Mouse (Mus musculus) lung, postnatal 0 days (tissue): ENCODE measurements around the gene Col5a3. TPM values are rescaled to one million over a fixed set of nuclear protein-coding genes. Genes with fewer than 3 reads are reported as not detected.

Experiments used
- ATAC-seq: fragments of 200-750 bp; cut with Nextera tagmentation; 2 replicates; pipeline ENCODE4 v1.8.0; 2017; ENCODE audit warnings: moderate library complexity
- DNase-seq: peaks from one replicate; pipeline ENCODE4 v3.0.0-alpha.2; 2016; ENCODE audit warnings: low spot score
- H3K27ac ChIP-seq: fragments of 300-500 bp; sonication (generic); 2 replicates; pipeline ENCODE4 v1.5.1; 2014; ENCODE audit warnings: antibody characterized with exemption, mild to moderate bottlenecking, low read length, mixed read lengths
- H3K27me3 ChIP-seq: fragments of 300-500 bp; sonication (generic); replicated peaks from 2 replicates; pipeline ENCODE4 v1.6.1; 2014; ENCODE audit warnings: low read length, mixed read lengths; ENCODE audit not compliant: insufficient read depth
- H3K36me3 ChIP-seq: fragments of 300-500 bp; sonication (generic); 2 replicates; pipeline ENCODE4 v1.6.1; 2014; ENCODE audit warnings: low read length, mixed read lengths; ENCODE audit not compliant: insufficient read depth
- H3K4me1 ChIP-seq: fragments of 300-500 bp; sonication (generic); 2 replicates; pipeline ENCODE4 v1.6.1; 2014; ENCODE audit warnings: antibody characterized with exemption, low read depth, low read length, mixed read lengths; ENCODE audit not compliant: insufficient read depth
- H3K4me2 ChIP-seq: fragments of 300-500 bp; sonication (generic); replicated peaks from 2 replicates; pipeline ENCODE4 v1.6.1; 2014; ENCODE audit warnings: low read depth, mild to moderate bottlenecking, low read length, moderate library complexity, mixed read lengths
- H3K4me3 ChIP-seq: fragments of 300-500 bp; sonication (generic); 2 replicates; pipeline ENCODE4 v1.5.1; 2014; ENCODE audit warnings: low read depth, low read length
- H3K9ac ChIP-seq: fragments of 300-500 bp; sonication (generic); replicated peaks from 2 replicates; pipeline ENCODE4 v1.6.1; 2014; ENCODE audit warnings: low read depth, mild to moderate bottlenecking
- H3K9me3 ChIP-seq: fragments of 300-500 bp; sonication (generic); 2 replicates; pipeline ENCODE4 v1.6.1; 2016; ENCODE audit warnings: low read length, mixed read lengths
- CTCF ChIP-seq: IDR thresholded peaks from 2 replicates; pipeline ENCODE4 v1.5.1; 2016; ENCODE audit warnings: antibody characterized with exemption, mild to moderate bottlenecking
- EP300 ChIP-seq: IDR thresholded peaks from 2 replicates; pipeline ENCODE4 v1.6.1; 2016; ENCODE audit warnings: antibody characterized with exemption, mild to moderate bottlenecking, control low read depth
- WGBS: fragments of 180-500 bp; shearing (Covaris S2); extraction: QIAGEN DNeasy Blood & Tissue Kit; methylation state at CpG from one replicate; pipeline ENCODE4 v1.1.7; 2014; 5-methylcytosine and 5-hydroxymethylcytosine counted together
- polyA plus RNA-seq: library from polyadenylated mRNA; unstranded; fragments of >200 nt; fragmentation: Nextera tagmentation; extraction: Ambion mirVana; gene quantifications from 2 replicates; pipeline ENCODE4 v1.2.1, GENCODE M21; 2015

Gene Col5a3
- polyA plus RNA-seq, 1 experiment from 2014 or later = 0.44 TPM

DNA sequence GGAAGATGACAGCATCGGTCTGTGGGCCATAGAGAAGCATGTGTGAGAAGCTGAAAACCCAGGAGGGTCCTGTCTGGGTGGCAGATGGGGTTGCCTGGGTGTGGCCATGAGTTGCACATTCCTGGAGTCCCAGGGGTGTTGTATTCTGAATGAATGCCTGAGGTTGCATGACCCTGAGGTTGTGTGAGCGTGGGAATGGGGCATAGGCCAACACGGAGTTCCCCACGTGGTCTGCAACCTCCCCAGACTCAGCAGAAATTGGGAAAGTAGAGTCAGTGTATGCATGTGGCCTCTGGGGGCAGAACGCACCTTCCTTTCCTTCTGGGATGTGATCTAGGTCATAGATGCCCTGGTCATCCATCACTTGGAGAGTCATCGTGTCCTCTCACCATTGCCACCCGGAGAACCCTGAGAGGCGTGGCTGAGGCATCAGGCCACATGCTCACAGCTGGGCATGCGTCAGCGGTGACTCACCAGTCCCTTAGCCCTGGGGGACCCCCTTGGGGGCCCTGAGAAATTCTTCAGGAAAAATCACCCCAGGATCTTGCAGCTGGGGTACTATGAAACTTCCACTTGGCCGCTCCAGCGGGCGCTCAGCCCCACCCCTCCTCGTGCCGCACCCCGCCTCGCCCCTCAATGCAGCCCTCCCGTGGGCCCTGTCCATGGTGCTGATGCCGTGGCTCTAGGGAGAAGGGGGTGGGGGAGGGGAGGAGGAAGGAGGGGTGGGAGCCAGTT, 2.2 kb downstream of the Col5a3 start:
- Histone ChIP-seq H3K9ac (no peak overlapping the region), H3K27me3 (no peaks in the 10 kb centered on the region), H3K4me1 (peaks cover 3% of the 10 kb centered on the region; the same call in 1 of the 2 replicates), H3K4me3 (no peak overlapping the region), H3K9me3 (no peaks in the 10 kb centered on the region), H3K4me2 (no peak overlapping the region), H3K36me3 (no peaks in the 10 kb centered on the region), H3K27ac (no peak overlapping the region)
- 10% methylated on average over 19 of the region's 19 CpGs for WGBS
- no peak for TF ChIP-seq EP300
- no peak for TF ChIP-seq CTCF
- peak; percentile 31 for ATAC-seq
- peak; percentile 16 for DNase-seq

DNA sequence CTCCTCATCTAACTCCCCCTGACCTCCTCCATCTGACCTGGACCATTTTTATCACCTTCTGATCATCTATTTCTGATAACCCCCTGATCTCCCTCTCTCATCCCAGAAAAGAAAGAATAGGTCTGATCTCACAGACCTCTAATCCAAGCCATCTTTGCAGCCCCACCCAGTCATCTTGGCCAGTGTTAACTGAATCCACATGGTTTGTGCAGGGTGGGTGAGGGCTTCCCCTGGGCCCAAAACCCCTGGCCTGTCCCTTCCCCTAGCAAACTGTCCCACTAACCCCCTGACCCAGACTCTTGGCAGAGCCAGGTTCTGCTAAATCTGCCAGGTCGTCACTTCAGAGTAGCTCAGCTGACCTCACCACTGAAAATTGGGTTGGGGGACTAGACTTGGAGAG, 4.1 kb downstream of the Col5a3 start:
- ATAC-seq (no peak), DNase-seq (no peak)
- Histone ChIP-seq H3K4me2 (no peak overlapping the region), H3K27ac (no peak overlapping the region), H3K4me1 (peaks cover 3% of the 10 kb centered on the region; the same call in 1 of the 2 replicates), H3K9ac (no peak overlapping the region), H3K4me3 (no peak overlapping the region), H3K9me3 (no peaks in the 10 kb centered on the region), H3K27me3 (no peaks in the 10 kb centered on the region), H3K36me3 (no peaks in the 10 kb centered on the region)
- TF ChIP-seq CTCF (no peak), EP300 (no peak)
- WGBS = 59% methylated on average over 1 of the region's 1 CpGs

DNA sequence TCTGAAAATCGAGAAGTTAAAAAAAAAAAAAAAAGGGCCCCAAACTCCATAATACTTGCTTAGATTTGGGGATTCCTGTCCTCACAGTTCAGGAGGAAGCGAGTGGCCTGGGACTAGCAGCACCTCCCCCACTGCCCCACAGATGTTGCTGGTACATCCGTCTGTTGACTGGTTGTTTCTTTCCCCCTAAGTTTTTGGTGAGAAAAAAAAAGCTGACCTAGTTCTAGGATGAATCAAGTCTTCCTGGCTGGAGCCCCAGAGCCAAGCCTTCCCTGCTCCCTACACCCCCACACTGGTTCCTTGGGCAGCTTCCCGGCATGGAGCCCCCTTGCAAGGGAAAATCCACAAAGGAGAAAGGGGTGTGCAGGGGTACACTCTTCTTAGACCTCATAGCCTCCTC, 4.6 kb downstream of the Col5a3 start:
- Histone ChIP-seq H3K36me3 (no peaks in the 10 kb centered on the region), H3K27ac (no peak overlapping the region), H3K27me3 (no peaks in the 10 kb centered on the region), H3K4me2 (no peak overlapping the region), H3K9me3 (no peaks in the 10 kb centered on the region), H3K4me1 (peaks cover 3% of the 10 kb centered on the region; the same call in 1 of the 2 replicates), H3K9ac (no peak overlapping the region), H3K4me3 (no peak overlapping the region)
- ATAC-seq (no peak), DNase-seq (no peak)
- TF ChIP-seq EP300 = no peak
- TF ChIP-seq CTCF = no peak
- WGBS = 34% methylated on average over 4 of the region's 4 CpGs

DNA sequence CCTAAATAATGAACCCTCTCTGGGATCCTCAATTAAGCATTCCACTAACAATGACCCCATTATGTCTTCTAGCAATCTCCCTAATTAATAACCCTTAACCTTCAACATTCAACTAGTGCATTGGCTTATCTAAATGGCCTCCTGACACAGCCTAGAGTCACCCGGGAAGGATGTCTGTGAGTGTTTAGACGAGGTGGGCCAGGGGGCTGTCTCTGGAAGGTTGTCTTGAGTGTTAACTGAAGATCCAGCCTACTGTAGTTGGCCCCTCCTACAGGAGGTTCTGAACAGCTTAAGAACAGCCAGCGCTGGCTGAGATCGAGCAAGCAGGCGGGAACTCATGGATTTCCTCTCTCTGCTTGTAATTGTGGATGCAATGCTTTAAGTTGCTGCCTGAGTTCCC, 9.2 kb downstream of the Col5a3 start:
- TF ChIP-seq CTCF (no peak), EP300 (no peak)
- no peaks in the 10 kb centered on the region for H3K4me1 ChIP-seq
- no peaks in the 10 kb centered on the region for H3K36me3 ChIP-seq
- no peak for ATAC-seq
- no peak for DNase-seq
- H3K27ac ChIP-seq = no peak overlapping the region
- H3K9ac ChIP-seq = no peak overlapping the region
- no peak overlapping the region for H3K4me3 ChIP-seq
- no peak overlapping the region for H3K4me2 ChIP-seq
- 29% methylated on average over 5 of the region's 5 CpGs for WGBS
- H3K27me3 ChIP-seq = no peaks in the 10 kb centered on the region
- no peaks in the 10 kb centered on the region for H3K9me3 ChIP-seq

DNA sequence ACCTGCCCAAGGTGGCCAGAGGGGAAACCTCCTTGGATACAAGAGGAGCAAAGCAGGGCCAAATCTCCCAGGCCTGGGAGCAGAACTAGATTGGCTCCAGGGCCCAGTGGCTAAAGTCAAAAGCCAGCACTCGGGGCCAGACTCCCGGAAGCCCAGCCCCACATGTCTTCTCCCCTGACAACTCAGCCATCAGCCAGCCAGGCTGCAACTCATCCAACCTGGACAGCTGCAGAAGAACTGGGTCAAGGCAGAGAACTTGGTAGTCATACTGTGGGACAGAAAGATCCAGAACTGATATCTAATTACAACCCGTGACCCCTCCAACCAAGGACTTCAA, 9.7 kb downstream of the Col5a3 start:
- no peak overlapping the region for H3K27ac ChIP-seq
- no peak for TF ChIP-seq EP300
- no peaks in the 10 kb centered on the region for H3K4me1 ChIP-seq
- H3K4me3 ChIP-seq = no peak overlapping the region
- 80% methylated on average over 3 of the region's 3 CpGs for WGBS
- H3K4me2 ChIP-seq = no peak overlapping the region
- H3K9ac ChIP-seq = no peak overlapping the region
- no peaks in the 10 kb centered on the region for H3K27me3 ChIP-seq
- no peak for DNase-seq
- no peaks in the 10 kb centered on the region for H3K9me3 ChIP-seq
- H3K36me3 ChIP-seq = no peaks in the 10 kb centered on the region
- no peak for ATAC-seq

DNA sequence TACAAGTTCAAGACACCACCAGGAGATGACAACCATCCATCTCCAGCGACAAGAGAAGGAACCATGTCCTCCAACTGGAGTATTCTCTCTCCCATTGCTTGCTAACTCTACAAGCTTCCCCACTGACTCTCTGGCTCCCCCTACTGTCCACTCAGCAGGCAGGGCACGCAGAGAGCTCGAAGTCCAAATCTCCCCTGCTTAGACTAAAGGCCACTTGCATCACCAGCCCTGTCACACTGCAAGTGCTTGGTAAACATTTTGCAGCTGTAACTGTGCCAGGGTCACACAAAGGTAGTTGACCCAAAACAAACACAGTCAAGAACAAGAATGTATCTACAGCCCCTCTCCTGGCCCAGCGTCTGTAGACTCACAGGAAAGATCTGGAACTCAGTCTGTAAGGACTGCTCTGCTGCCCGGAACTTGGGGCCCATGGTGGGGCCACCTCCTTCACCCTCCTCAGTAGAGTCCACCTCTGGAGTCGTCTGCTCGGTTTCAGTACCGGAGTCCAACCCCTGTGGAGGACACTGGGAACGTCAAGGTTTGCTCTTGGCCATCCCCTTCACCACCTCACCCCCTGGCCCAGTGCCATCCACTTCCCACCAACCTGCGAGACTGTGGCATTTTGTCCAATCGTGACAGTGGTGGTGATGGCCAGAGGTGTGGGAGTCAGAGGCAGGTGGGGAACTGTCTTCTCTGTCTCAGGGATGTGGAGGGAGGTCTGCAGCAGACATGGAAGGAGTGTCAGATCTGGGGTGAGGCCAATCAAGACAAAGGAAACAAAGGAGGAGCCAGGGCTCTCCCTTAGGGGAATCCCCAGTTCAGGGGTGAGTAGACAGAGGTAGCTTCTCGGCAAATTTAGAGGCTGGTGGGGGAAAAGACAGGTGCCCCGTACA, 10.4 kb downstream of the Col5a3 start:
- no peaks in the 10 kb centered on the region for H3K4me1 ChIP-seq
- no peak overlapping the region for H3K27ac ChIP-seq
- DNase-seq = peak; percentile 83
- H3K4me2 ChIP-seq = no peak overlapping the region
- no peak overlapping the region for H3K9ac ChIP-seq
- no peaks in the 10 kb centered on the region for H3K27me3 ChIP-seq
- H3K36me3 ChIP-seq = no peaks in the 10 kb centered on the region
- H3K4me3 ChIP-seq = no peak overlapping the region
- 52% methylated on average over 13 of the region's 13 CpGs for WGBS
- peak; percentile 87 for TF ChIP-seq CTCF
- no peak for TF ChIP-seq EP300
- H3K9me3 ChIP-seq = no peaks in the 10 kb centered on the region
- peak; percentile 88 for ATAC-seq
